Mouse (Mus musculus) erythroblast, embryonic 14.5 days (primary cell): ENCODE measurements at regions not wholly inside any gene's neighbourhood (a gene's known extent, or its start where the extent isn't known, plus 50 kb on each side); places are given as distances from the start of the nearest gene placed in this dataset.

Source experiments
- GATA1 ChIP-seq: IDR thresholded peaks from 2 replicates; pipeline ENCODE4 v1.6.1; 2012; ENCODE audit warnings: low read length, inconsistent platforms, mixed read lengths
- TAL1 ChIP-seq: IDR thresholded peaks from 3 replicates; pipeline ENCODE4 v1.6.1; 2012; ENCODE audit warnings: low read length, inconsistent platforms, mixed read lengths

- TF ChIP-seq TAL1: no peak
- no peak for TF ChIP-seq GATA1
Measured at GRCm38 (mm10) chr15:88163438-88163837, 436.7 kb upstream of the Zdhhc25 start.
